Mouse (Mus musculus): Measurements from ENCODE around the gene Gm29564. TPM values are rescaled to one million over a fixed set of nuclear protein-coding genes. Genes with fewer than 3 reads are reported as not detected.
"Not testable (repeated sequence)": the region's sequence is repeated elsewhere in the genome, so short reads cannot be mapped to it uniquely, and the experiment has no call there.

Gm29564 gene
- total RNA-seq (2021), result not detected

- intact Hi-C loops (cut with DNase I), result not testable (repeated sequence)
Observed at GRCm38 (mm10) chrY:78212693-78213092, at the start of gene Gm29564. TSS of gene Gm29564 (plus strand) at chrY:78212993.

More at GRCm38 (mm10) chrY:78212693-78213092, at the start of gene Gm29564:
- DNase-seq (ENCODE audit: low spot score), result not testable (repeated sequence)

Other genes starting within 250 kb of the Gm29564 start
- not detected for gene Gm20867, start 249.8 kb upstream of the Gm29564 start, total RNA-seq (2021)